Mouse (Mus musculus): ENCODE results near the gene Slc45a3. TPM values are rescaled to one million over a fixed set of nuclear protein-coding genes. Genes with fewer than 3 reads are reported as not detected.

The Slc45a3 gene
- polyA plus RNA-seq, 1 experiment: 0.74 TPM

DNA sequence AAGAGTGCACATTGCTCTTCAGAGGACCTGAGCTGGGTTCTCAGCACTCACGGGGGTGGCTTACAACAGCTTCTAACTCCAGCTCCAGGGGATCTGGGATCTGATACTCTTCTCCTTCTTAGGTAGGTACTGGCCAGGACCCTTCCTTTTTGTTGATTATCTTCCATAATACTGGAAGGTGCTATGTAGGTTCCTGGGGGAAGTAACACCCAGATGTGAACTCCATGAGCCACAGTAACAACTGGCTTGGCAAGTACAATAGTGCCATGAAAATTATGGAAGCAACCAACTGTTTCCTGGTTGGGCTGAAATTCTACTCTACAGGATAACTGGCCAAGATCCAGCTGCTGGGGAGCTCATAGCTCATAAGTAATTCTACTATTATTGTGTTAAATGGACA lies 42.7 kb downstream of the Slc45a3 start:
- H3K4me3 ChIP-seq: no peak overlapping the region
- peaks cover 22% of the 10 kb centered on the region for H3K79me2 ChIP-seq (ENCODE audit: control insufficient read depth, insufficient read depth)
- H3K4me2 ChIP-seq (ENCODE audit: low read depth): peak overlapping the region; percentile 33
- TF ChIP-seq TCF12 (IDR thresholded peaks at IDR 0.05; ENCODE audit: insufficient read depth, poor library complexity, severe bottlenecking): no peak
- no peak for TF ChIP-seq E2F4 (IDR thresholded peaks at IDR 0.05; ENCODE audit: insufficient read depth)
- no peak for TF ChIP-seq POLR2A (IDR thresholded peaks at IDR 0.05; ENCODE audit: insufficient read length, low read depth)
- TF ChIP-seq POLR2AphosphoS2 (IDR thresholded peaks at IDR 0.05; ENCODE audit: insufficient read length, low read depth): no peak
- TF ChIP-seq USF1 (IDR thresholded peaks at IDR 0.05; ENCODE audit: low read depth): no peak
- TF ChIP-seq MAX (IDR thresholded peaks at IDR 0.05; ENCODE audit: low read depth): no peak
- TF ChIP-seq TCF3 (IDR thresholded peaks at IDR 0.05; ENCODE audit: insufficient read length, low read depth): no peak
- TF ChIP-seq REST (IDR thresholded peaks at IDR 0.05; ENCODE audit: insufficient read depth, insufficient read length): no peak
- no peak for TF ChIP-seq SRF (IDR thresholded peaks at IDR 0.05; ENCODE audit: control insufficient read depth, insufficient read length, low read depth)
- TF ChIP-seq MYOG (IDR thresholded peaks at IDR 0.05; ENCODE audit: control insufficient read depth in 1 of 3, insufficient read depth in 1 of 3, insufficient read length in 2 of 3, low read depth in 2 of 3): no peak
- TF ChIP-seq CEBPB (IDR thresholded peaks at IDR 0.05; ENCODE audit: insufficient read depth, poor library complexity, severe bottlenecking): no peak
- TF ChIP-seq MYOD1 (IDR thresholded peaks at IDR 0.05; ENCODE audit: control insufficient read depth in 1 of 3, insufficient read length in 2 of 3, low read depth in 2 of 3): no peak
- no peak overlapping the region for H3ac ChIP-seq (ENCODE audit: control insufficient read depth, insufficient read length)
- H3K27me3 ChIP-seq (ENCODE audit: control insufficient read depth, insufficient read depth, insufficient read length): no peaks in the 10 kb centered on the region
- H3K36me3 ChIP-seq (ENCODE audit: control insufficient read depth, insufficient read depth): no peaks in the 10 kb centered on the region

DNA sequence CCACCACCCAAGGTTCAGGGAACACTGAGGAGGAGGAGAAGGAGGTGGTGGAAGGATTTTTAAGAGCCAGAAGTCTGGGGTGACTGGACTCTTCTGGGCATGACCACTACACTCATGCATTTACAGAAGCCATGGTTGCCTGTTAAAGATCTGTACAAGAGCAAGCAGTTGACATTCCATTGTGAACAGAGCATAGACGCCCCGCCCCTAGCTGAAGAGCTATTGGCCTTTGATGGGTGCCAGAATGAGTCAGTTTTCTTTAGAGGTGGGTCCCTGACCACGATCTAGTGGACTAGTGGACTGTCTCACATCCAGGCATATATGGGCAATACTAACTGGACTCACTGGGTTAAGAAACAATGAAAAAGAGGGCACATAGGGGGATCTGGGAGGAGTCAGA lies 43.3 kb downstream of the Slc45a3 start:
- H3K27me3 ChIP-seq (ENCODE audit: control insufficient read depth, insufficient read depth, insufficient read length): no peaks in the 10 kb centered on the region
- TF ChIP-seq MYOD1 (IDR thresholded peaks at IDR 0.05; ENCODE audit: control insufficient read depth in 1 of 3, insufficient read length in 2 of 3, low read depth in 2 of 3) (no peak), POLR2A (IDR thresholded peaks at IDR 0.05; ENCODE audit: insufficient read length, low read depth) (no peak), E2F4 (IDR thresholded peaks at IDR 0.05; ENCODE audit: insufficient read depth) (no peak), MAX (IDR thresholded peaks at IDR 0.05; ENCODE audit: low read depth) (no peak), MYOG (IDR thresholded peaks at IDR 0.05; ENCODE audit: control insufficient read depth in 1 of 3, insufficient read depth in 1 of 3, insufficient read length in 2 of 3, low read depth in 2 of 3) (no peak), TCF3 (IDR thresholded peaks at IDR 0.05; ENCODE audit: insufficient read length, low read depth) (no peak), SRF (IDR thresholded peaks at IDR 0.05; ENCODE audit: control insufficient read depth, insufficient read length, low read depth) (no peak), USF1 (IDR thresholded peaks at IDR 0.05; ENCODE audit: low read depth) (no peak), POLR2AphosphoS2 (IDR thresholded peaks at IDR 0.05; ENCODE audit: insufficient read length, low read depth) (no peak), TCF12 (IDR thresholded peaks at IDR 0.05; ENCODE audit: insufficient read depth, poor library complexity, severe bottlenecking) (no peak), REST (IDR thresholded peaks at IDR 0.05; ENCODE audit: insufficient read depth, insufficient read length) (no peak), CEBPB (IDR thresholded peaks at IDR 0.05; ENCODE audit: insufficient read depth, poor library complexity, severe bottlenecking) (no peak)

DNA sequence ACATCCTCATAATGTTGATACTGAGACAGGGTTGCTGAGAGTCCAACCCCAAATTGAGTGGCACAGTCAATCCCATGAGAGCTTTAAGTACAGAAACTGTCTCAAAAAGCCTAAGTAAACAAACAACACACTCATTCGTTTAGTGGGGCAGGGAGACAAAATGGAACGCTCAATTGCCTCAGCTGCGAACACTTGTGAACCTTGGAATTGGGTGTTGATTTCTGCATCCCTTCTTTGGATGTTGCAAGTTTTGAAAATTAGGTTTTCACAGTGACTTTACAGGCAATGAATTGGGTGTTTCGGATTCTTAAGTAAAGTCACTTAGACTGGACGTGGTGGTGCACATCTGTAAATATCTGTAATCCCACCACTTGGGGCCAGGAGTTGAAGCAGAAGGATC lies 44.0 kb downstream of the Slc45a3 start:
- no peak for TF ChIP-seq POLR2A (IDR thresholded peaks at IDR 0.05; ENCODE audit: insufficient read length, low read depth)
- no peak for TF ChIP-seq E2F4 (IDR thresholded peaks at IDR 0.05; ENCODE audit: insufficient read depth)
- no peak for TF ChIP-seq SRF (IDR thresholded peaks at IDR 0.05; ENCODE audit: control insufficient read depth, insufficient read length, low read depth)
- no peak for TF ChIP-seq MAX (IDR thresholded peaks at IDR 0.05; ENCODE audit: low read depth)
- TF ChIP-seq MYOG (IDR thresholded peaks at IDR 0.05; ENCODE audit: control insufficient read depth in 1 of 3, insufficient read depth in 1 of 3, insufficient read length in 2 of 3, low read depth in 2 of 3): no peak
- TF ChIP-seq POLR2AphosphoS2 (IDR thresholded peaks at IDR 0.05; ENCODE audit: insufficient read length, low read depth): no peak
- no peak for TF ChIP-seq USF1 (IDR thresholded peaks at IDR 0.05; ENCODE audit: low read depth)
- no peak for TF ChIP-seq CEBPB (IDR thresholded peaks at IDR 0.05; ENCODE audit: insufficient read depth, poor library complexity, severe bottlenecking)
- no peak for TF ChIP-seq MYOD1 (IDR thresholded peaks at IDR 0.05; ENCODE audit: control insufficient read depth in 1 of 3, insufficient read length in 2 of 3, low read depth in 2 of 3)
- no peak for TF ChIP-seq TCF3 (IDR thresholded peaks at IDR 0.05; ENCODE audit: insufficient read length, low read depth)
- no peak for TF ChIP-seq TCF12 (IDR thresholded peaks at IDR 0.05; ENCODE audit: insufficient read depth, poor library complexity, severe bottlenecking)
- TF ChIP-seq REST (IDR thresholded peaks at IDR 0.05; ENCODE audit: insufficient read depth, insufficient read length): no peak
- Histone ChIP-seq H3K4me2 (ENCODE audit: low read depth) (peak overlapping the region; percentile 93), H3K4me3 (peak overlapping the region; percentile 48), H3K79me2 (ENCODE audit: control insufficient read depth, insufficient read depth) (peaks cover 34% of the 10 kb centered on the region), H3ac (ENCODE audit: control insufficient read depth, insufficient read length) (peak overlapping the region; percentile 94), H3K36me3 (ENCODE audit: control insufficient read depth, insufficient read depth) (no peaks in the 10 kb centered on the region), H3K27me3 (ENCODE audit: control insufficient read depth, insufficient read depth, insufficient read length) (no peaks in the 10 kb centered on the region)

More for the DNA sequence above, 43.3 kb downstream of the Slc45a3 start:
- Histone ChIP-seq H3K79me2 (ENCODE audit: control insufficient read depth, insufficient read depth) (peaks cover 28% of the 10 kb centered on the region), H3K36me3 (ENCODE audit: control insufficient read depth, insufficient read depth) (no peaks in the 10 kb centered on the region), H3ac (ENCODE audit: control insufficient read depth, insufficient read length) (no peak overlapping the region), H3K4me2 (ENCODE audit: low read depth) (peak overlapping the region; percentile 33), H3K4me3 (no peak overlapping the region)

DNA sequence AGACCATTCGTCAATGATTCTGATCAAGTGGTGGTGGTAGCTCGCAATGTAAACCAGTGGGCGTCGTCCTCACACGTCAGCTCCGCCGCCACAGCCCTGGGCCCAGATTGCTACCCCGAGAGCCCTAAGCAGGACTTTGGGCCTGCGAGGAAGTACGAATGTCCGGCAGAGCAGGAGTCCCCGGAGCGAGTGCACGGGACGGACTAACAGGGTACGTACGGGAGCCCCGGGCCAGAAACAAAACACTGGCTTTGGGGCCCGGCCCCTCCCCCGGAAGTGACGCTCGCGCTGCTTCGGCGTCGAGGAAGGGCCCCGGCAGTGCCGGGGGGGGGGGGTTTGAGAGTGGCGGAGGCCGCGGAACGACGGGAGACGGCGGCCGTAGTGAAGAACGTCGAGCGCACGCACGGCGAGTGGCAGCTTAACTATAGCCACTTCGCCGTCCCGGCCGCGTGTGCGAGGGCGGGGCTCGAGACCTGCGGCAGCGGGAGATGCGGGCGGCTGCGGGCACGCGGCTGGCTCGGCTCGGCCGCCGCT lies 44.6 kb downstream of the Slc45a3 start, which contains the start of gene Elk4:
Gene Elk4, plus strand, starts transcription at position 326 of the 534 bp plus-strand sequence.
- no peaks in the 10 kb centered on the region for H3K27me3 ChIP-seq (ENCODE audit: control insufficient read depth, insufficient read depth, insufficient read length)
- no peaks in the 10 kb centered on the region for H3K36me3 ChIP-seq (ENCODE audit: control insufficient read depth, insufficient read depth)
- peaks cover 41% of the 10 kb centered on the region for H3K79me2 ChIP-seq (ENCODE audit: control insufficient read depth, insufficient read depth)
- H3K4me2 ChIP-seq (ENCODE audit: low read depth): peak within 1 kb of the TSS; percentile 93
- H3K4me3 ChIP-seq: peak within 1 kb of the TSS; percentile 48
- H3ac ChIP-seq (ENCODE audit: control insufficient read depth, insufficient read length): peak within 1 kb of the TSS; percentile 94
- TF ChIP-seq POLR2AphosphoS2 (IDR thresholded peaks at IDR 0.05; ENCODE audit: insufficient read length, low read depth): peak; percentile 76
- no peak for TF ChIP-seq MYOG (IDR thresholded peaks at IDR 0.05; ENCODE audit: control insufficient read depth in 1 of 3, insufficient read depth in 1 of 3, insufficient read length in 2 of 3, low read depth in 2 of 3)
- peak in 1 of 3 experiments; percentile 20 for TF ChIP-seq MYOD1 (IDR thresholded peaks at IDR 0.05; ENCODE audit: control insufficient read depth in 1 of 3, insufficient read length in 2 of 3, low read depth in 2 of 3)
- no peak for TF ChIP-seq USF1 (IDR thresholded peaks at IDR 0.05; ENCODE audit: low read depth)
- no peak for TF ChIP-seq MAX (IDR thresholded peaks at IDR 0.05; ENCODE audit: low read depth)
- TF ChIP-seq REST (IDR thresholded peaks at IDR 0.05; ENCODE audit: insufficient read depth, insufficient read length): no peak
- peak; percentile 84 for TF ChIP-seq POLR2A (IDR thresholded peaks at IDR 0.05; ENCODE audit: insufficient read length, low read depth)
